Mouse (Mus musculus): Measurements from ENCODE around the gene Amh.

GRCm38 (mm10) chr10:80845732-80846131 lies 40.7 kb downstream of the Amh start:
- no peak for TF ChIP-seq POLR2A (IDR thresholded peaks at IDR 0.05; ENCODE audit: low read depth, low read length)
- no peak for TF ChIP-seq CTCF (IDR thresholded peaks at IDR 0.05; ENCODE audit: extremely low read depth, insufficient read depth, insufficient read length, insufficient replicate concordance)

Data from spleen, adult 2 months (tissue).